9 mouse cellular contexts compared by ENCODE assay signal in genomic region chr14:7819446-7819845, GRCm38 (mm10). TPM values are rescaled to one million over a fixed set of nuclear protein-coding genes. Genes with fewer than 3 reads are reported as not detected.
DNase-seq lines count a peak whose midpoint lies in the region; ATAC-seq and TF ChIP-seq lines count a peak whose summit lies in the region.
"Had no signal": no experiment of that assay in that cellular context is flagged by ENCODE, and none has a peak within 500 bp of the region (broad histone marks: within the 10 kb centered on the region; RNA-seq: fewer than 3 reads in every experiment).

No protein-coding gene starts in this region.

- no peaks in the 10 kb centered on the region for H3K27me3 ChIP-seq in forebrain, embryonic 13.5 days
- H3K27me3 ChIP-seq in intestine, postnatal 0 days (replicated peaks; ENCODE audit: control insufficient read depth, insufficient read depth, low read length), result no peaks in the 10 kb centered on the region

- TF ChIP-seq CTCF in intestine, postnatal 0 days (IDR thresholded peaks at IDR 0.05; ENCODE audit: low read depth), result peak; percentile 20; the same call in 1 of the 2 replicates

- no peaks in the 10 kb centered on the region for H3K9me3 ChIP-seq in forebrain, embryonic 13.5 days (replicated peaks)
- H3K9me3 ChIP-seq in intestine, postnatal 0 days (ENCODE audit: control insufficient read depth), result no peaks in the 10 kb centered on the region

- H3K27ac ChIP-seq in forebrain, embryonic 13.5 days, result no peak overlapping the region
- H3K27ac ChIP-seq in intestine, postnatal 0 days (ENCODE audit: low read depth, low read length), result peak overlapping the region; percentile 75; the same call in 1 of the 2 replicates

- 65% methylated on average over 5 of the region's 5 CpGs for WGBS in forebrain, embryonic 13.5 days
- 35% methylated on average over 5 of the region's 5 CpGs for WGBS in intestine, postnatal 0 days

- intact Hi-C loops in heart, postnatal 14 days (cut with DNase I), result loop anchor here (1.0 to 10.0 kb wide), 6 partner anchors 33 to 175 kb away; partner anchors contain the start of gene Dnase1l3

- no peaks in the 10 kb centered on the region for H3K36me3 ChIP-seq in forebrain, embryonic 13.5 days (ENCODE audit: poor library complexity, severe bottlenecking)
- no peaks in the 10 kb centered on the region for H3K36me3 ChIP-seq in intestine, postnatal 0 days (ENCODE audit: control insufficient read depth, insufficient read depth)

- DNase-seq in heart, adult 11 months, result peak; percentile 96
- DNase-seq in heart, postnatal 14 days, result no peak
- peak; percentile 42 for DNase-seq in lung, postnatal 36 days
- no peak for DNase-seq in gastrocnemius, postnatal 10 days
- no peak for DNase-seq in layer of hippocampus, postnatal 25 days (ENCODE audit: extremely low spot score in 1 of 2, low spot score in 1 of 2)

- peak overlapping the region; percentile 83 for H3K9ac ChIP-seq in forebrain, embryonic 13.5 days
- peak overlapping the region; percentile 68 for H3K9ac ChIP-seq in intestine, postnatal 0 days (ENCODE audit: low read depth, low read length)

- H3K4me1 ChIP-seq in forebrain, embryonic 13.5 days, result peaks cover 42% of the 10 kb centered on the region
- 0 out of 2 replicates have a peak, but pooled peaks cover 18% of the 10 kb centered on the region for H3K4me1 ChIP-seq in intestine, postnatal 0 days (replicated peaks; ENCODE audit: control insufficient read depth, insufficient read depth, low read length)

- H3K4me2 ChIP-seq in forebrain, embryonic 13.5 days, result peak overlapping the region; percentile 96
- H3K4me2 ChIP-seq in intestine, postnatal 0 days (replicated peaks; ENCODE audit: low read depth), result peak overlapping the region; percentile 95

- ATAC-seq in forebrain, embryonic 13.5 days, result no peak
- ATAC-seq in intestine, postnatal 0 days, result peak; percentile 66
- ATAC-seq in frontal cortex, adult (ENCODE audit: low TSS enrichment), result no peak

- peak overlapping the region; percentile 74 for H3K4me3 ChIP-seq in forebrain, embryonic 13.5 days
- peak overlapping the region; percentile 64 for H3K4me3 ChIP-seq in intestine, postnatal 0 days (ENCODE audit: low read depth, low read length)

RNA-seq across cellular contexts. Expression of gene Flnb, which starts 1.7 kb away (rescaled TPM):
- total RNA-seq in heart, postnatal 14 days (2021), result 10 to 100 TPM; 32.5 to 36.3 TPM
- polyA plus RNA-seq in forebrain, embryonic 13.5 days (2015; fragmentation: Nextera tagmentation; extraction: Ambion mirVana), result 8.7 TPM in 2 replicates
- polyA plus RNA-seq in intestine, postnatal 0 days (2015; fragmentation: Nextera tagmentation; extraction: Ambion mirVana), result 7.0 and 7.2 TPM in 2 replicates
- 10 to 100 TPM; 29.5 to 30.8 TPM for total RNA-seq in gastrocnemius, postnatal 10 days (2021)
- total RNA-seq in layer of hippocampus, postnatal 25 days (2021), result 10 to 100 TPM; 37.2 to 68.2 TPM

RNA-seq across cellular contexts. Expression of gene Gm26661, which starts 28.1 kb away (rescaled TPM):
- total RNA-seq in heart, postnatal 14 days (2021), result not detected
- polyA plus RNA-seq in forebrain, embryonic 13.5 days (2015; fragmentation: Nextera tagmentation; extraction: Ambion mirVana), result not detected in 2 replicates
- not detected in 2 replicates for polyA plus RNA-seq in intestine, postnatal 0 days (2015; fragmentation: Nextera tagmentation; extraction: Ambion mirVana)
- total RNA-seq in gastrocnemius, postnatal 10 days (2021), result not detected
- not detected for total RNA-seq in layer of hippocampus, postnatal 25 days (2021)
- total RNA-seq: hematopoietic stem cell, adult 5-6 weeks had no signal

Comparison
In these comparisons a context has a peak if more than half of its experiments do, and no peak if none do; other contexts are left out.
1. DNase-seq: peak in heart, adult 11 months (single experiment) and lung, postnatal 36 days (single experiment); none in heart, postnatal 14 days (0 of 2), gastrocnemius, postnatal 10 days (single experiment) and layer of hippocampus, postnatal 25 days (0 of 2).